Mouse (Mus musculus): ENCODE results near the gene Tpi1. TPM values are rescaled to one million over a fixed set of nuclear protein-coding genes. Genes with fewer than 3 reads are reported as not detected.

Gene Tpi1
- polyA plus RNA-seq, 1 experiment = 1,480 TPM

GRCm38 (mm10) chr6:124856916-124857839, 43.1 kb upstream of the Tpi1 start, which contains the start of gene P3h3:
P3h3 (minus strand) TSS chr6:124857752.
- Histone ChIP-seq H3K4me2 (ENCODE audit: low read depth) (peak within 1 kb of the TSS; percentile 70), H3ac (ENCODE audit: control insufficient read depth, insufficient read length) (no peak within 1 kb of the TSS), H3K4me3 (no peak within 1 kb of the TSS), H3K36me3 (ENCODE audit: control insufficient read depth, insufficient read depth) (no peaks in the 10 kb centered on the region), H3K27me3 (ENCODE audit: control insufficient read depth, insufficient read depth, insufficient read length) (peaks cover 31% of the 10 kb centered on the region), H3K79me2 (ENCODE audit: control insufficient read depth, insufficient read depth) (no peaks in the 10 kb centered on the region)
- TF ChIP-seq MYOG (IDR thresholded peaks at IDR 0.05; ENCODE audit: control insufficient read depth in 1 of 3, insufficient read depth in 1 of 3, insufficient read length in 2 of 3, low read depth in 2 of 3) = no peak
- TF ChIP-seq SRF (IDR thresholded peaks at IDR 0.05; ENCODE audit: control insufficient read depth, insufficient read length, low read depth) = no peak
- no peak for TF ChIP-seq POLR2A (IDR thresholded peaks at IDR 0.05; ENCODE audit: insufficient read length, low read depth)
- TF ChIP-seq REST (IDR thresholded peaks at IDR 0.05; ENCODE audit: insufficient read depth, insufficient read length) = no peak
- no peak for TF ChIP-seq USF1 (IDR thresholded peaks at IDR 0.05; ENCODE audit: low read depth)
- TF ChIP-seq TCF12 (IDR thresholded peaks at IDR 0.05; ENCODE audit: insufficient read depth, poor library complexity, severe bottlenecking) = no peak
- TF ChIP-seq MYOD1 (IDR thresholded peaks at IDR 0.05; ENCODE audit: control insufficient read depth in 1 of 3, insufficient read length in 2 of 3, low read depth in 2 of 3) = no peak
- TF ChIP-seq CEBPB (IDR thresholded peaks at IDR 0.05; ENCODE audit: insufficient read depth, poor library complexity, severe bottlenecking) = no peak
- TF ChIP-seq E2F4 (IDR thresholded peaks at IDR 0.05; ENCODE audit: insufficient read depth) = no peak
- no peak for TF ChIP-seq MAX (IDR thresholded peaks at IDR 0.05; ENCODE audit: low read depth)

- no peak overlapping the region for H3K4me3 ChIP-seq
- TF ChIP-seq REST (IDR thresholded peaks at IDR 0.05; ENCODE audit: insufficient read depth, insufficient read length) (no peak), MAX (IDR thresholded peaks at IDR 0.05; ENCODE audit: low read depth) (no peak), TCF3 (IDR thresholded peaks at IDR 0.05; ENCODE audit: insufficient read length, low read depth) (no peak), E2F4 (IDR thresholded peaks at IDR 0.05; ENCODE audit: insufficient read depth) (no peak), POLR2A (IDR thresholded peaks at IDR 0.05; ENCODE audit: insufficient read length, low read depth) (no peak), MYOD1 (IDR thresholded peaks at IDR 0.05; ENCODE audit: control insufficient read depth in 1 of 3, insufficient read length in 2 of 3, low read depth in 2 of 3) (no peak), SRF (IDR thresholded peaks at IDR 0.05; ENCODE audit: control insufficient read depth, insufficient read length, low read depth) (no peak), TCF12 (IDR thresholded peaks at IDR 0.05; ENCODE audit: insufficient read depth, poor library complexity, severe bottlenecking) (no peak), MYOG (IDR thresholded peaks at IDR 0.05; ENCODE audit: control insufficient read depth in 1 of 3, insufficient read depth in 1 of 3, insufficient read length in 2 of 3, low read depth in 2 of 3) (no peak), USF1 (IDR thresholded peaks at IDR 0.05; ENCODE audit: low read depth) (no peak), CEBPB (IDR thresholded peaks at IDR 0.05; ENCODE audit: insufficient read depth, poor library complexity, severe bottlenecking) (no peak), POLR2AphosphoS2 (IDR thresholded peaks at IDR 0.05; ENCODE audit: insufficient read length, low read depth) (no peak)
- no peak overlapping the region for H3ac ChIP-seq (ENCODE audit: control insufficient read depth, insufficient read length)
Measured at GRCm38 (mm10) chr6:124856321-124856720, 42.2 kb upstream of the Tpi1 start.

GRCm38 (mm10) chr6:124854647-124855046, 40.6 kb upstream of the Tpi1 start:
- Histone ChIP-seq H3K4me2 (ENCODE audit: low read depth) (no peak overlapping the region), H3K36me3 (ENCODE audit: control insufficient read depth, insufficient read depth) (no peaks in the 10 kb centered on the region), H3K79me2 (ENCODE audit: control insufficient read depth, insufficient read depth) (no peaks in the 10 kb centered on the region), H3ac (ENCODE audit: control insufficient read depth, insufficient read length) (no peak overlapping the region), H3K4me3 (no peak overlapping the region), H3K27me3 (ENCODE audit: control insufficient read depth, insufficient read depth, insufficient read length) (peaks cover 17% of the 10 kb centered on the region)
- TF ChIP-seq MAX (IDR thresholded peaks at IDR 0.05; ENCODE audit: low read depth) (no peak), CEBPB (IDR thresholded peaks at IDR 0.05; ENCODE audit: insufficient read depth, poor library complexity, severe bottlenecking) (no peak), USF1 (IDR thresholded peaks at IDR 0.05; ENCODE audit: low read depth) (no peak), MYOD1 (IDR thresholded peaks at IDR 0.05; ENCODE audit: control insufficient read depth in 1 of 3, insufficient read length in 2 of 3, low read depth in 2 of 3) (no peak), REST (IDR thresholded peaks at IDR 0.05; ENCODE audit: insufficient read depth, insufficient read length) (no peak), POLR2AphosphoS2 (IDR thresholded peaks at IDR 0.05; ENCODE audit: insufficient read length, low read depth) (no peak), POLR2A (IDR thresholded peaks at IDR 0.05; ENCODE audit: insufficient read length, low read depth) (no peak), MYOG (IDR thresholded peaks at IDR 0.05; ENCODE audit: control insufficient read depth in 1 of 3, insufficient read depth in 1 of 3, insufficient read length in 2 of 3, low read depth in 2 of 3) (no peak)

More at GRCm38 (mm10) chr6:124856321-124856720, 42.2 kb upstream of the Tpi1 start:
- Histone ChIP-seq H3K36me3 (ENCODE audit: control insufficient read depth, insufficient read depth) (no peaks in the 10 kb centered on the region), H3K4me2 (ENCODE audit: low read depth) (peak overlapping the region; percentile 70), H3K79me2 (ENCODE audit: control insufficient read depth, insufficient read depth) (no peaks in the 10 kb centered on the region), H3K27me3 (ENCODE audit: control insufficient read depth, insufficient read depth, insufficient read length) (peaks cover 22% of the 10 kb centered on the region)

GRCm38 (mm10) chr6:124850535-124850934, 36.4 kb upstream of the Tpi1 start:
- Histone ChIP-seq H3K36me3 (ENCODE audit: control insufficient read depth, insufficient read depth) (no peaks in the 10 kb centered on the region), H3K4me3 (no peak overlapping the region), H3K79me2 (ENCODE audit: control insufficient read depth, insufficient read depth) (no peaks in the 10 kb centered on the region), H3ac (ENCODE audit: control insufficient read depth, insufficient read length) (no peak overlapping the region), H3K27me3 (ENCODE audit: control insufficient read depth, insufficient read depth, insufficient read length) (no peaks in the 10 kb centered on the region), H3K4me2 (ENCODE audit: low read depth) (no peak overlapping the region)
- TF ChIP-seq MYOG (IDR thresholded peaks at IDR 0.05; ENCODE audit: control insufficient read depth in 1 of 3, insufficient read depth in 1 of 3, insufficient read length in 2 of 3, low read depth in 2 of 3) (no peak), TCF3 (IDR thresholded peaks at IDR 0.05; ENCODE audit: insufficient read length, low read depth) (no peak), E2F4 (IDR thresholded peaks at IDR 0.05; ENCODE audit: insufficient read depth) (no peak), REST (IDR thresholded peaks at IDR 0.05; ENCODE audit: insufficient read depth, insufficient read length) (no peak), CEBPB (IDR thresholded peaks at IDR 0.05; ENCODE audit: insufficient read depth, poor library complexity, severe bottlenecking) (no peak), POLR2A (IDR thresholded peaks at IDR 0.05; ENCODE audit: insufficient read length, low read depth) (no peak), MYOD1 (IDR thresholded peaks at IDR 0.05; ENCODE audit: control insufficient read depth in 1 of 3, insufficient read length in 2 of 3, low read depth in 2 of 3) (no peak), SRF (IDR thresholded peaks at IDR 0.05; ENCODE audit: control insufficient read depth, insufficient read length, low read depth) (no peak)
